Mouse (Mus musculus) limb, embryonic 12.5 days (tissue): ENCODE results near the gene Setdb2. TPM values are rescaled to one million over a fixed set of nuclear protein-coding genes. Genes with fewer than 3 reads are reported as not detected.
"Not testable (repeated sequence)": the region's sequence is repeated elsewhere in the genome, so short reads cannot be mapped to it uniquely, and the experiment has no call there.

Experiments
- ATAC-seq: fragments of 200-750 bp; cut with Nextera tagmentation; 2 replicates; pipeline ENCODE4 v1.8.0; 2017; ENCODE audit warnings: low read depth, moderate TSS enrichment; ENCODE audit not compliant: insufficient number of reproducible peaks, insufficient read depth, low FRiP score, low TSS enrichment
- H3K27ac ChIP-seq: fragments of 300-500 bp; sonication (generic); 2 replicates; pipeline ENCODE4 v1.5.1; 2016; ENCODE audit warnings: mild to moderate bottlenecking, moderate library complexity
- H3K27me3 ChIP-seq: fragments of 300-500 bp; sonication (generic); 2 replicates; pipeline ENCODE4 v1.6.1; 2016; ENCODE audit warnings: mild to moderate bottlenecking, moderate library complexity
- H3K36me3 ChIP-seq: fragments of 300-500 bp; sonication (generic); 2 replicates; pipeline ENCODE4 v1.6.1; 2016; ENCODE audit warnings: mild to moderate bottlenecking, moderate library complexity
- H3K4me1 ChIP-seq: fragments of 300-500 bp; sonication (generic); replicated peaks from 2 replicates; pipeline ENCODE4 v1.6.1; 2016
- H3K4me2 ChIP-seq: fragments of 300-500 bp; sonication (generic); 2 replicates; pipeline ENCODE4 v1.6.1; 2016; ENCODE audit warnings: mild to moderate bottlenecking, moderate library complexity
- H3K4me3 ChIP-seq: fragments of 300-500 bp; sonication (generic); replicated peaks from 2 replicates; pipeline ENCODE4 v1.5.1; 2016; ENCODE audit warnings: mild to moderate bottlenecking
- H3K9ac ChIP-seq: fragments of 300-500 bp; sonication (generic); replicated peaks from 2 replicates; pipeline ENCODE4 v1.6.1; 2016; ENCODE audit warnings: mild to moderate bottlenecking, moderate library complexity
- H3K9me3 ChIP-seq: fragments of 300-500 bp; sonication (generic); 2 replicates; pipeline ENCODE4 v1.6.1; 2016; ENCODE audit warnings: mild to moderate bottlenecking, moderate library complexity
- WGBS: fragments of 180-500 bp; shearing (Covaris S2); methylation state at CpG from one replicate; pipeline ENCODE4 v1.1.7; 2016; 5-methylcytosine and 5-hydroxymethylcytosine counted together
- polyA plus RNA-seq: library from polyadenylated mRNA; unstranded; fragments of >200 nt; fragmentation: Nextera tagmentation; extraction: Ambion mirVana; gene quantifications from 2 replicates; pipeline ENCODE4 v1.2.1, GENCODE M21; 2016

The Setdb2 gene
- polyA plus RNA-seq, 1 experiment from 2014 or later = 14.1 TPM

- no peaks in the 10 kb centered on the region for H3K27me3 ChIP-seq
- 78% methylated on average over 3 of the region's 3 CpGs for WGBS
- H3K9ac ChIP-seq = no peak overlapping the region
- H3K4me2 ChIP-seq = no peak overlapping the region
- no peak overlapping the region for H3K4me3 ChIP-seq
- no peaks in the 10 kb centered on the region for H3K9me3 ChIP-seq
- H3K27ac ChIP-seq = no peak overlapping the region
- 0 out of 2 replicates have a peak, but pooled peaks cover 4% of the 10 kb centered on the region for H3K36me3 ChIP-seq
- ATAC-seq = no peak
- peaks cover 10% of the 10 kb centered on the region for H3K4me1 ChIP-seq
These were observed 3.3 kb downstream of the Setdb2 start for GRCm38 (mm10) chr14:59437398-59437797.

- no peak for ATAC-seq
- Histone ChIP-seq H3K4me3 (no peak overlapping the region), H3K36me3 (0 out of 2 replicates have a peak, but pooled peaks cover 4% of the 10 kb centered on the region), H3K4me2 (no peak overlapping the region), H3K27me3 (no peaks in the 10 kb centered on the region), H3K27ac (no peak overlapping the region), H3K9ac (no peak overlapping the region), H3K4me1 (peaks cover 10% of the 10 kb centered on the region), H3K9me3 (no peaks in the 10 kb centered on the region)
These were observed 5.5 kb downstream of the Setdb2 start for GRCm38 (mm10) chr14:59435206-59435605.

- H3K27me3 ChIP-seq = no peaks in the 10 kb centered on the region
- ATAC-seq = no peak
- 0 out of 2 replicates have a peak, but pooled peaks cover 3% of the 10 kb centered on the region for H3K4me1 ChIP-seq
- H3K4me3 ChIP-seq = no peak overlapping the region
- WGBS = 74% methylated on average over 2 of the region's 2 CpGs
- H3K36me3 ChIP-seq = peaks cover 10% of the 10 kb centered on the region; the same call in 1 of the 2 replicates
- no peak overlapping the region for H3K4me2 ChIP-seq
- H3K9me3 ChIP-seq = no peaks in the 10 kb centered on the region
- H3K27ac ChIP-seq = no peak overlapping the region
- no peak overlapping the region for H3K9ac ChIP-seq
These were observed 6.8 kb downstream of the Setdb2 start for GRCm38 (mm10) chr14:59433902-59434301.

- H3K36me3 ChIP-seq = peaks cover 7% of the 10 kb centered on the region; the same call in 1 of the 2 replicates
- H3K4me3 ChIP-seq = no peak overlapping the region
- no peaks in the 10 kb centered on the region for H3K9me3 ChIP-seq
- 92% methylated on average over 1 of the region's 1 CpGs for WGBS
- H3K9ac ChIP-seq = no peak overlapping the region
- no peak overlapping the region for H3K27ac ChIP-seq
- H3K27me3 ChIP-seq = no peaks in the 10 kb centered on the region
- H3K4me2 ChIP-seq = no peak overlapping the region
- no peaks in the 10 kb centered on the region for H3K4me1 ChIP-seq
- no peak for ATAC-seq
These were observed 10.1 kb downstream of the Setdb2 start for GRCm38 (mm10) chr14:59430556-59430955.

GRCm38 (mm10) chr14:59422912-59423663 is 17.6 kb downstream of the Setdb2 start:
- ATAC-seq = no peak
- Histone ChIP-seq H3K27me3 (no peaks in the 10 kb centered on the region), H3K36me3 (peaks cover 12% of the 10 kb centered on the region), H3K4me3 (no peak overlapping the region), H3K4me2 (no peak overlapping the region), H3K27ac (no peak overlapping the region), H3K4me1 (no peaks in the 10 kb centered on the region), H3K9me3 (no peaks in the 10 kb centered on the region), H3K9ac (no peak overlapping the region)
- WGBS = 90% methylated on average over 11 of the region's 11 CpGs

GRCm38 (mm10) chr14:59418171-59418570 is 22.5 kb downstream of the Setdb2 start:
- Histone ChIP-seq H3K4me2 (no peak overlapping the region), H3K27me3 (no peaks in the 10 kb centered on the region), H3K27ac (no peak overlapping the region), H3K9me3 (no peaks in the 10 kb centered on the region), H3K4me1 (no peaks in the 10 kb centered on the region), H3K4me3 (no peak overlapping the region), H3K36me3 (peaks cover 48% of the 10 kb centered on the region), H3K9ac (no peak overlapping the region)
- 90% methylated on average over 4 of the region's 4 CpGs for WGBS
- ATAC-seq = no peak

GRCm38 (mm10) chr14:59414979-59415378 is 25.7 kb downstream of the Setdb2 start:
- WGBS = 92% methylated on average over 2 of the region's 2 CpGs
- not testable (repeated sequence) for H3K4me3 ChIP-seq, H3K9ac ChIP-seq, H3K4me1 ChIP-seq, ATAC-seq, H3K27ac ChIP-seq, H3K27me3 ChIP-seq, H3K9me3 ChIP-seq, H3K4me2 ChIP-seq
- peaks cover 61% of the 10 kb centered on the region for H3K36me3 ChIP-seq

- H3K27ac ChIP-seq = no peak overlapping the region
- 79% methylated on average over 2 of the region's 2 CpGs for WGBS
These were observed 43.7 kb downstream of the Setdb2 start for GRCm38 (mm10) chr14:59396999-59397398.

GRCm38 (mm10) chr14:59395281-59395680 is 45.4 kb downstream of the Setdb2 start, which contains the start of gene Phf11c:
Gene Phf11c, minus strand, starts transcription at chr14:59395381.
- Histone ChIP-seq H3K4me1 (no peaks in the 10 kb centered on the region), H3K4me3 (no peak within 1 kb of the TSS), H3K36me3 (0 out of 2 replicates have a peak, but pooled peaks cover 4% of the 10 kb centered on the region), H3K9me3 (no peaks in the 10 kb centered on the region), H3K4me2 (no peak within 1 kb of the TSS), H3K27ac (no peak within 1 kb of the TSS), H3K27me3 (no peaks in the 10 kb centered on the region), H3K9ac (no peak within 1 kb of the TSS)
- no peak for ATAC-seq
- 86% methylated on average over 3 of the region's 3 CpGs for WGBS

More at GRCm38 (mm10) chr14:59396999-59397398, 43.7 kb downstream of the Setdb2 start:
- Histone ChIP-seq H3K4me3 (no peak overlapping the region), H3K9me3 (no peaks in the 10 kb centered on the region), H3K36me3 (peaks cover 9% of the 10 kb centered on the region; the same call in 1 of the 2 replicates), H3K27me3 (no peaks in the 10 kb centered on the region), H3K4me1 (no peaks in the 10 kb centered on the region), H3K9ac (no peak overlapping the region), H3K4me2 (no peak overlapping the region)
- ATAC-seq = no peak

GRCm38 (mm10) chr14:59390181-59390580 is 50.5 kb downstream of the Setdb2 start:
- H3K27ac ChIP-seq = not testable (repeated sequence)
- 75% methylated on average over 4 of the region's 4 CpGs for WGBS

GRCm38 (mm10) chr14:59389532-59389931 is 51.2 kb downstream of the Setdb2 start:
- no peak overlapping the region for H3K9ac ChIP-seq
- H3K27ac ChIP-seq = no peak overlapping the region
- H3K4me3 ChIP-seq = no peak overlapping the region
- H3K4me2 ChIP-seq = no peak overlapping the region
- no peaks in the 10 kb centered on the region for H3K36me3 ChIP-seq
- 62% methylated on average over 1 of the region's 1 CpGs for WGBS
- H3K27me3 ChIP-seq = no peaks in the 10 kb centered on the region
- no peaks in the 10 kb centered on the region for H3K9me3 ChIP-seq
- ATAC-seq = no peak
- H3K4me1 ChIP-seq = no peaks in the 10 kb centered on the region

More at GRCm38 (mm10) chr14:59390181-59390580, 50.5 kb downstream of the Setdb2 start:
- not testable (repeated sequence) for H3K9me3 ChIP-seq, H3K4me2 ChIP-seq, H3K9ac ChIP-seq, ATAC-seq, H3K4me3 ChIP-seq, H3K4me1 ChIP-seq, H3K36me3 ChIP-seq, H3K27me3 ChIP-seq
